Mouse (Mus musculus) ES-Bruce4 (cell line): ENCODE measurements at regions not wholly inside any gene's neighbourhood (a gene's known extent, or its start where the extent isn't known, plus 50 kb on each side); places are given as distances from the start of the nearest gene placed in this dataset.

Experiments
- H3K27ac ChIP-seq: 2 replicates; pipeline ENCODE4 v1.5.1; 2012; ENCODE audit warnings: low read length, inconsistent platforms; ENCODE audit not compliant: insufficient read depth
- H3K27me3 ChIP-seq: 2 replicates; pipeline ENCODE4 v1.6.1; 2012; ENCODE audit warnings: mild to moderate bottlenecking, low read length, inconsistent platforms; ENCODE audit not compliant: control insufficient read depth, poor library complexity, insufficient read depth, severe bottlenecking
- H3K36me3 ChIP-seq: 2 replicates; pipeline ENCODE4 v1.6.1; 2012; ENCODE audit warnings: inconsistent platforms, mild to moderate bottlenecking, low read length, moderate library complexity; ENCODE audit not compliant: control insufficient read depth, poor library complexity, insufficient read depth, severe bottlenecking
- H3K4me1 ChIP-seq: one replicate; pipeline ENCODE4 v1.8.1; 2011; ENCODE audit warnings: low read length; ENCODE audit not compliant: control insufficient read depth, insufficient read depth
- H3K4me3 ChIP-seq: 2 replicates; pipeline ENCODE4 v1.5.1; 2011; ENCODE audit warnings: low read depth, mild to moderate bottlenecking, low read length
- H3K9ac ChIP-seq: 2 replicates; pipeline ENCODE4 v1.6.1; 2012; ENCODE audit warnings: low read depth, mild to moderate bottlenecking, inconsistent platforms; ENCODE audit not compliant: poor library complexity, severe bottlenecking
- H3K9me3 ChIP-seq: replicated peaks from 2 replicates; pipeline ENCODE4 v1.6.1; 2012; ENCODE audit warnings: mild to moderate bottlenecking, low read length, inconsistent platforms; ENCODE audit not compliant: control insufficient read depth, poor library complexity, insufficient read depth, severe bottlenecking
- CTCF ChIP-seq: IDR thresholded peaks from one replicate; pipeline ENCODE4 v1.8.1; 2011; ENCODE audit warnings: low read depth, low read length
- EP300 ChIP-seq: IDR thresholded peaks from 2 replicates; pipeline ENCODE4 v1.6.1; 2011; ENCODE audit warnings: low read depth, low read length; ENCODE audit not compliant: insufficient read depth
- POLR2A ChIP-seq: IDR thresholded peaks from one replicate; pipeline ENCODE4 v1.8.1; 2011; ENCODE audit warnings: low read length; ENCODE audit not compliant: insufficient read depth

- Histone ChIP-seq H3K27ac (no peak overlapping the region), H3K4me1 (no peaks in the 10 kb centered on the region), H3K4me3 (no peak overlapping the region), H3K9ac (no peak overlapping the region), H3K27me3 (no peaks in the 10 kb centered on the region; the same call in 1 of the 2 replicates), H3K36me3 (no peaks in the 10 kb centered on the region), H3K9me3 (no peaks in the 10 kb centered on the region)
- no peak for TF ChIP-seq EP300
- no peak for TF ChIP-seq CTCF
- TF ChIP-seq POLR2A: no peak
Observed at GRCm38 (mm10) chr12:59523368-59523767, 303.8 kb upstream of the Fbxo33 start.

GRCm38 (mm10) chr12:59521946-59522345 lies 302.4 kb upstream of the Fbxo33 start:
- Histone ChIP-seq H3K27me3 (no peaks in the 10 kb centered on the region; the same call in 1 of the 2 replicates), H3K4me3 (no peak overlapping the region), H3K36me3 (no peaks in the 10 kb centered on the region), H3K4me1 (no peaks in the 10 kb centered on the region), H3K9ac (no peak overlapping the region), H3K9me3 (no peaks in the 10 kb centered on the region), H3K27ac (no peak overlapping the region)
- no peak for TF ChIP-seq EP300
- no peak for TF ChIP-seq CTCF
- no peak for TF ChIP-seq POLR2A

- Histone ChIP-seq H3K9ac (no peak overlapping the region), H3K36me3 (no peaks in the 10 kb centered on the region), H3K27ac (no peak overlapping the region), H3K9me3 (no peaks in the 10 kb centered on the region), H3K27me3 (no peaks in the 10 kb centered on the region), H3K4me1 (no peaks in the 10 kb centered on the region), H3K4me3 (no peak overlapping the region)
- TF ChIP-seq EP300 (no peak), CTCF (no peak), POLR2A (no peak)
Observed at GRCm38 (mm10) chr12:59509857-59510256, 290.3 kb upstream of the Fbxo33 start.

- Histone ChIP-seq H3K36me3 (no peaks in the 10 kb centered on the region), H3K27me3 (no peaks in the 10 kb centered on the region), H3K27ac (no peak overlapping the region), H3K9ac (no peak overlapping the region), H3K9me3 (no peaks in the 10 kb centered on the region), H3K4me1 (no peaks in the 10 kb centered on the region), H3K4me3 (no peak overlapping the region)
- TF ChIP-seq POLR2A (no peak), CTCF (no peak), EP300 (no peak)
Observed at GRCm38 (mm10) chr12:59509175-59509574, 289.6 kb upstream of the Fbxo33 start.

GRCm38 (mm10) chr12:59507431-59507830 lies 287.9 kb upstream of the Fbxo33 start:
- TF ChIP-seq EP300 (no peak), POLR2A (no peak), CTCF (no peak)
- no peaks in the 10 kb centered on the region for H3K4me1 ChIP-seq
- no peak overlapping the region for H3K9ac ChIP-seq
- H3K27me3 ChIP-seq: no peaks in the 10 kb centered on the region
- no peaks in the 10 kb centered on the region for H3K36me3 ChIP-seq
- no peaks in the 10 kb centered on the region for H3K9me3 ChIP-seq
- peak overlapping the region; percentile 97 for H3K27ac ChIP-seq
- H3K4me3 ChIP-seq: no peak overlapping the region

GRCm38 (mm10) chr12:59497434-59497833 lies 277.9 kb upstream of the Fbxo33 start:
- Histone ChIP-seq H3K4me3 (no peak overlapping the region), H3K9ac (no peak overlapping the region), H3K4me1 (no peaks in the 10 kb centered on the region), H3K27me3 (no peaks in the 10 kb centered on the region), H3K9me3 (no peaks in the 10 kb centered on the region), H3K27ac (no peak overlapping the region), H3K36me3 (no peaks in the 10 kb centered on the region)
- TF ChIP-seq CTCF (no peak), EP300 (no peak), POLR2A (no peak)
